Mouse (Mus musculus): ENCODE measurements at regions not wholly inside any gene's neighbourhood (a gene's known extent, or its start where the extent isn't known, plus 50 kb on each side); places are given as distances from the start of the nearest gene placed in this dataset.

DNA sequence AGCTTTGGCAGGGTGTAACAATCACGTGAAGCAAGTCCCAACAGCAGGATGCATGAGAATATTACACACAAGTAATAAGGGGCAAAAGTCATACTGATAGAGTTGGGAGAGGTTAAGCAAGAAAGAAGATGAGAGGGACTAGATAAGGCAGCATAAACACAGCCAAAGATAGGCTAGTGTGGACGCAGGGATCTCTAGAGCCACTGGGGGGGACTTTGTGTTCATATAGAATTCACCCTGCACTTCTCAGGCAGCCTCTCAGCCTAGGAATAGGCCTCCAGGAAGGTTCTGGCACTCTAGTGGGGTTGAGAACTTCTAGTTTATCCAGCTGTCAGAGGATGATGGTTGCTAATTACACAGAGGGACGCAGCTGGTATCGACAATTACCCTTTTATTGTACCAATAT is 358.8 kb upstream of the Ddhd1 start:
- no peak for TF ChIP-seq CTCF (IDR thresholded peaks at IDR 0.05; ENCODE audit: borderline replicate concordance, insufficient read depth, low read length)
- TF ChIP-seq POLR2A (IDR thresholded peaks at IDR 0.05; ENCODE audit: low read depth, low read length) = no peak
